Mouse (Mus musculus): ENCODE results near the gene Fam162a. TPM values are rescaled to one million over a fixed set of nuclear protein-coding genes. Genes with fewer than 3 reads are reported as not detected.

Fam162a gene
- total RNA-seq, 2 experiments from 2014 or later = 230 to 246 TPM

Other genes starting within 250 kb of the Fam162a start
- gene Parp14, start 200.1 kb downstream of the Fam162a start, total RNA-seq (2021) = 10 to 100 TPM in 1 of 2 experiments, 1 to 10 TPM in 1; 9.9 to 16.2 TPM
- gene Parp9, start 133.1 kb downstream of the Fam162a start, total RNA-seq (2021) = 10 to 100 TPM; 11.9 to 12.8 TPM
- 10 to 100 TPM in 1 of 2 experiments, 1 to 10 TPM in 1; 9.8 to 12.6 TPM for gene Dtx3l, start 132.4 kb downstream of the Fam162a start, total RNA-seq (2021)
- 100 to 1,000 TPM; 121 to 128 TPM for gene Kpna1, start 92.8 kb downstream of the Fam162a start, total RNA-seq (2021)
- gene Wdr5b, start 30.4 kb downstream of the Fam162a start, total RNA-seq (2021) = 1 to 10 TPM; 2.7 to 3.2 TPM
- 10 to 100 TPM; 29.0 to 29.1 TPM for gene Ccdc58, start 91 bp upstream of the Fam162a start, total RNA-seq (2021)
- not detected for gene Csta1, start 59.6 kb upstream of the Fam162a start, total RNA-seq (2021)
- gene Stfa2l1, start 85.2 kb upstream of the Fam162a start, total RNA-seq (2021) = not detected
- not detected for gene Gm5483, start 112.6 kb upstream of the Fam162a start, total RNA-seq (2021)
- gene Gm5416, start 138.8 kb upstream of the Fam162a start, total RNA-seq (2021) = not detected
- gene 2010005H15Rik, start 149.9 kb upstream of the Fam162a start, total RNA-seq (2021) = not detected
- gene Stfa1, start 205.4 kb upstream of the Fam162a start, total RNA-seq (2021) = not detected